Mouse (Mus musculus) megakaryocyte, embryonic 14.5 days (primary cell): ENCODE measurements at regions not wholly inside any gene's neighbourhood (a gene's known extent, or its start where the extent isn't known, plus 50 kb on each side); places are given as distances from the start of the nearest gene placed in this dataset.

Source experiments
- FLI1 ChIP-seq: IDR thresholded peaks from 2 replicates; pipeline ENCODE4 v1.6.1; 2012; ENCODE audit warnings: low read length, inconsistent platforms, mixed read lengths
- GATA1 ChIP-seq: IDR thresholded peaks from 3 replicates; pipeline ENCODE4 v1.6.1; 2012; ENCODE audit warnings: mixed read lengths, low read length, inconsistent platforms, borderline replicate concordance

DNA sequence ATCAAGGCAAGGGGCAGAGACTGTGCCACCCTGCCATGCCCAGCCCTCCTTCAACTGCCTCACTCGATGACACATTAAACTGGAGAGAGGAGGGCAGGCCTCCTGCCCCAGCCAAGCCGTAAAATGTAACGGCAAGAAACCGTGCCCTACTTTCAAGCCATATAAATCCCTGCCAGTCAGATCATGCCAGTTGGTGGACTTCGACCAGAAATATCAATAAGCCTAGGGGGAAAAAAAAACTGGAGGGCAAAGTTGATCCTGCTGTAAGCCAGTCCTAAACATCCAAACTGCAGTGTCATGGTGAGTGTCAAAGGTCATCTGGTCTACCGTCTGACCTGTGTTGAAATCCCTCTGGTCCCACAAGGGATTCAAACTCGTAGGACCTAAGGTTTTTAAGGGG lies 170.8 kb downstream of the Tomm20 start:
- TF ChIP-seq GATA1 = no peak
- no peak for TF ChIP-seq FLI1
